In the genomic region with DNA sequence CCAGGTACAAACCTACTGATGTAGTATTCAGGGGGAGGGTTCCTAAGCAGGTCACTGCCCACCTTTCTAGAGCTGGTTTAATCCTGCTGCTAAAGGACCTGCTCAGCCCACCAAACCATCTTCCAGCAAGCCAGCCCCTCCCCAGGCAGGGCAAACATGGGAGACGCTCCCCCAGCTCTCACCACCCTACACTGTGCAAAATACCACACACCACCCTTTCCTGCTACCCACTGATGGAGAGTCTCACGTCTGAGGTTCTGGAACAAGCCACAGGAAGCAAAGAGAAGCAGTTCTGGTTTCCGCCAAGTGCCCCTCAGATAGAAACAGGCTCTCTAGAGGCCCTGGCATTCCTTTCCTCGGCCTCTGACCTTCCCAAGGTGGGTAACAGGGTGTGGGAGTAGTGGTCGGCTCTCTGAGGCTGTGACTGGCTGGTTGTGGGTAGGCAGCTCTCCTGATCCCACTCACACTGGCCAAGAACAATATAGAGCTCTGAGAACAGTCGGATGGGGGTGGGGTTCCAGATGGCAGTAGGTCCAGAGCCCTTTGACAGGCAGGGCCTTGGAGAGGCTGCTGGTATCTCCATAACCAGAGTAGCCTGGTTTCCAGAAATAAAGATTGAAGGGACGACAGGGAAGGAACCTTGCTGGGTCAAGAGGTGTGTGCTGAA, we compare ENCODE assay signal across 9 mouse cellular contexts. TPM values are rescaled to one million over a fixed set of nuclear protein-coding genes. Genes with fewer than 3 reads are reported as not detected.
A peak's percentile ranks its signal among the peaks of the same experiment; 100 is the strongest.
DNase-seq lines count a peak whose midpoint lies in the region; ATAC-seq and TF ChIP-seq lines count a peak whose summit lies in the region.
"Had no signal": no experiment of that assay in that cellular context is flagged by ENCODE, and none has a peak within 500 bp of the region (broad histone marks: within the 10 kb centered on the region; RNA-seq: fewer than 3 reads in every experiment).

No protein-coding gene starts in this region.

- H3K27me3 ChIP-seq in embryonic facial prominence, embryonic 15.5 days, result peaks cover 62% of the 10 kb centered on the region
- H3K27me3 ChIP-seq in intestine, embryonic 16.5 days (replicated peaks; ENCODE audit: control insufficient read depth, insufficient read depth, low read length), result peaks cover 13% of the 10 kb centered on the region

- 0 out of 2 replicates have a peak, but pooled peaks have one; percentile 18 for ATAC-seq in embryonic facial prominence, embryonic 15.5 days (ENCODE audit: insufficient number of reproducible peaks, low FRiP score, low TSS enrichment, low read depth)
- no peak for ATAC-seq in intestine, embryonic 16.5 days

- no peak for DNase-seq in gastrocnemius, adult 2 months
- DNase-seq in gastrocnemius, postnatal 36 days, result no peak
- DNase-seq in 3T3-L1 (ENCODE audit: low read depth, low spot score), result peak; percentile 44
- DNase-seq in embryo, embryonic 10.5 days (ENCODE audit: low spot score), result no peak
- no peak for DNase-seq in gastrocnemius, adult 18-20 months (ENCODE audit: low spot score)
- DNase-seq in layer of hippocampus, postnatal 25 days (ENCODE audit: extremely low spot score in 1 of 2, low spot score in 1 of 2), result no peak
- DNase-seq: liver, embryonic 13.5 days had no signal

- peak overlapping the region; percentile 91; the same call in 1 of the 2 replicates for H3K4me2 ChIP-seq in embryonic facial prominence, embryonic 15.5 days (replicated peaks)
- 0 out of 2 replicates have a peak overlapping the region, but pooled peaks have one; percentile 0 for H3K4me2 ChIP-seq in intestine, embryonic 16.5 days (ENCODE audit: low read depth, low read length)

- peak overlapping the region; percentile 25; the same call in 1 of the 2 replicates for H3K27ac ChIP-seq in gastrocnemius, adult 2 months
- H3K27ac ChIP-seq in embryonic facial prominence, embryonic 15.5 days (replicated peaks), result no peak overlapping the region
- no peak overlapping the region for H3K27ac ChIP-seq in intestine, embryonic 16.5 days (ENCODE audit: low read length)
- H3K27ac ChIP-seq: liver, embryonic 13.5 days had no signal

- H3K9me3 ChIP-seq in embryonic facial prominence, embryonic 15.5 days (replicated peaks), result no peaks in the 10 kb centered on the region
- H3K9me3 ChIP-seq in intestine, embryonic 16.5 days (ENCODE audit: control insufficient read depth, low read length), result no peaks in the 10 kb centered on the region
- H3K9me3 ChIP-seq: liver, embryonic 13.5 days had no signal

- no peak overlapping the region for H3K9ac ChIP-seq in embryonic facial prominence, embryonic 15.5 days
- H3K9ac ChIP-seq in intestine, embryonic 16.5 days (ENCODE audit: low read depth, low read length), result no peak overlapping the region

- TF ChIP-seq CTCF in gastrocnemius, adult 2 months (IDR thresholded peaks at IDR 0.05), result no peak

- peak overlapping the region; percentile 86 for H3K4me3 ChIP-seq in gastrocnemius, adult 2 months
- peak overlapping the region; percentile 47; the same call in 1 of the 2 replicates for H3K4me3 ChIP-seq in embryonic facial prominence, embryonic 15.5 days (replicated peaks)
- peak overlapping the region; percentile 60 for H3K4me3 ChIP-seq in intestine, embryonic 16.5 days (ENCODE audit: low read length)

- 42% methylated on average over 7 of the region's 7 CpGs for WGBS in embryonic facial prominence, embryonic 15.5 days
- WGBS in intestine, embryonic 16.5 days, result 48% methylated on average over 7 of the region's 7 CpGs

- H3K4me1 ChIP-seq in embryonic facial prominence, embryonic 15.5 days, result peaks cover 12% of the 10 kb centered on the region
- peaks cover 10% of the 10 kb centered on the region for H3K4me1 ChIP-seq in intestine, embryonic 16.5 days (ENCODE audit: control insufficient read depth, insufficient read depth, low read length)

- intact Hi-C loops in gastrocnemius, adult 2 months (cut with DNase I), result no loop called here
- intact Hi-C loops in gastrocnemius, postnatal 36 days (cut with DNase I), result no loop called here

- no peaks in the 10 kb centered on the region for H3K36me3 ChIP-seq in embryonic facial prominence, embryonic 15.5 days
- no peaks in the 10 kb centered on the region for H3K36me3 ChIP-seq in intestine, embryonic 16.5 days (ENCODE audit: control insufficient read depth, insufficient read depth, low read length)
- H3K36me3 ChIP-seq: liver, embryonic 13.5 days had no signal

RNA-seq across cellular contexts. Expression of a gene that starts 1.4 kb away (rescaled TPM):
- 1 to 10 TPM; 1.0 to 1.2 TPM for total RNA-seq in gastrocnemius, adult 2 months (2021)
- total RNA-seq in gastrocnemius, postnatal 36 days (2021), result 1 to 10 TPM; 2.0 TPM
- polyA plus RNA-seq in embryonic facial prominence, embryonic 15.5 days (2015; fragmentation: Nextera tagmentation; extraction: Ambion mirVana), result 8.9 and 9.6 TPM in 2 replicates
- polyA plus RNA-seq in intestine, embryonic 16.5 days (2015; fragmentation: Nextera tagmentation; extraction: Ambion mirVana), result 20.5 and 22.0 TPM in 2 replicates
- total RNA-seq in gastrocnemius, adult 18-20 months (2021), result under 1 TPM; 0.81 to 0.96 TPM
- total RNA-seq in layer of hippocampus, postnatal 25 days (2021), result 100 to 1,000 TPM in 1 of 2 experiments, 10 to 100 TPM in 1; 98.8 to 107 TPM

RNA-seq across cellular contexts. Expression of a gene that starts 15.5 kb away (rescaled TPM):
- 1 to 10 TPM; 1.5 to 2.0 TPM for total RNA-seq in gastrocnemius, adult 2 months (2021)
- 1 to 10 TPM; 2.1 to 2.6 TPM for total RNA-seq in gastrocnemius, postnatal 36 days (2021)
- polyA plus RNA-seq in embryonic facial prominence, embryonic 15.5 days (2015; fragmentation: Nextera tagmentation; extraction: Ambion mirVana), result 13.7 and 13.8 TPM in 2 replicates
- polyA plus RNA-seq in intestine, embryonic 16.5 days (2015; fragmentation: Nextera tagmentation; extraction: Ambion mirVana), result 4.6 and 5.1 TPM in 2 replicates
- total RNA-seq in gastrocnemius, adult 18-20 months (2021), result 1 to 10 TPM; 1.2 to 1.5 TPM
- total RNA-seq in layer of hippocampus, postnatal 25 days (2021), result 10 to 100 TPM; 21.7 to 22.8 TPM

RNA-seq across cellular contexts. Expression of a gene that starts 31.6 kb away (rescaled TPM):
- not detected for total RNA-seq in gastrocnemius, adult 2 months (2021)
- not detected for total RNA-seq in gastrocnemius, postnatal 36 days (2021)
- polyA plus RNA-seq in embryonic facial prominence, embryonic 15.5 days (2015; fragmentation: Nextera tagmentation; extraction: Ambion mirVana), result 0.24 and 0.35 TPM in 2 replicates
- polyA plus RNA-seq in intestine, embryonic 16.5 days (2015; fragmentation: Nextera tagmentation; extraction: Ambion mirVana), result 1.5 and 2.1 TPM in 2 replicates
- not detected for total RNA-seq in gastrocnemius, adult 18-20 months (2021)
- under 1 TPM in 1 of 2 experiments, not detected in 1; 0.17 TPM for total RNA-seq in layer of hippocampus, postnatal 25 days (2021)
- polyA plus RNA-seq: liver, embryonic 13.5 days had no signal

RNA-seq across cellular contexts. Expression of a gene that starts 37.4 kb away (rescaled TPM):
- 10 to 100 TPM; 79.2 to 99.2 TPM for total RNA-seq in gastrocnemius, adult 2 months (2021)
- total RNA-seq in gastrocnemius, postnatal 36 days (2021), result 10 to 100 TPM; 86.7 to 98.5 TPM
- 167 and 169 TPM in 2 replicates for polyA plus RNA-seq in embryonic facial prominence, embryonic 15.5 days (2015; fragmentation: Nextera tagmentation; extraction: Ambion mirVana)
- 180 and 194 TPM in 2 replicates for polyA plus RNA-seq in intestine, embryonic 16.5 days (2015; fragmentation: Nextera tagmentation; extraction: Ambion mirVana)
- total RNA-seq in gastrocnemius, adult 18-20 months (2021), result 10 to 100 TPM; 90.3 to 95.5 TPM
- 100 to 1,000 TPM; 102 to 103 TPM for total RNA-seq in layer of hippocampus, postnatal 25 days (2021)

RNA-seq across cellular contexts. Expression of a gene that starts 44.3 kb away (rescaled TPM):
- under 1 TPM; 0.61 to 0.81 TPM for total RNA-seq in gastrocnemius, adult 2 months (2021)
- 1 to 10 TPM in 1 of 2 experiments, under 1 TPM in 1; 0.72 to 1.3 TPM for total RNA-seq in gastrocnemius, postnatal 36 days (2021)
- polyA plus RNA-seq in embryonic facial prominence, embryonic 15.5 days (2015; fragmentation: Nextera tagmentation; extraction: Ambion mirVana), result 0.11 and 0.12 TPM in 2 replicates
- polyA plus RNA-seq in intestine, embryonic 16.5 days (2015; fragmentation: Nextera tagmentation; extraction: Ambion mirVana), result 0.06 and 0.11 TPM in 2 replicates
- under 1 TPM; 0.16 to 0.19 TPM for total RNA-seq in gastrocnemius, adult 18-20 months (2021)
- under 1 TPM; 0.31 to 0.59 TPM for total RNA-seq in layer of hippocampus, postnatal 25 days (2021)

Comparison
In these comparisons a context has a peak if more than half of its experiments do, and no peak if none do; other contexts are left out.
1. RNA of a gene that starts 1.4 kb away (total RNA-seq): 98.8 to 107 TPM in layer of hippocampus, postnatal 25 days; 2.0 TPM in gastrocnemius, postnatal 36 days, 1.0 to 1.2 TPM in gastrocnemius, adult 2 months and 0.81 to 0.96 TPM in gastrocnemius, adult 18-20 months; every median in the first group is over 10 times any median in the second.
2. RNA of a gene that starts 15.5 kb away (total RNA-seq): 21.7 to 22.8 TPM in layer of hippocampus, postnatal 25 days; 2.1 to 2.6 TPM in gastrocnemius, postnatal 36 days, 1.5 to 2.0 TPM in gastrocnemius, adult 2 months and 1.2 to 1.5 TPM in gastrocnemius, adult 18-20 months; every median in the first group is over 4 times any median in the second.
3. Peak in every context shown above with its lines, with median percentiles within 50 percentile points of each other: H3K4me3 ChIP-seq.